Mouse (Mus musculus): ENCODE data around the gene Ap2a1. TPM values are rescaled to one million over a fixed set of nuclear protein-coding genes. Genes with fewer than 3 reads are reported as not detected.

The Ap2a1 gene
- polyA plus RNA-seq (2014; fragmentation: Nextera tagmentation; extraction: Ambion mirVana), result 67.3 and 72.1 TPM in 2 replicates

DNA sequence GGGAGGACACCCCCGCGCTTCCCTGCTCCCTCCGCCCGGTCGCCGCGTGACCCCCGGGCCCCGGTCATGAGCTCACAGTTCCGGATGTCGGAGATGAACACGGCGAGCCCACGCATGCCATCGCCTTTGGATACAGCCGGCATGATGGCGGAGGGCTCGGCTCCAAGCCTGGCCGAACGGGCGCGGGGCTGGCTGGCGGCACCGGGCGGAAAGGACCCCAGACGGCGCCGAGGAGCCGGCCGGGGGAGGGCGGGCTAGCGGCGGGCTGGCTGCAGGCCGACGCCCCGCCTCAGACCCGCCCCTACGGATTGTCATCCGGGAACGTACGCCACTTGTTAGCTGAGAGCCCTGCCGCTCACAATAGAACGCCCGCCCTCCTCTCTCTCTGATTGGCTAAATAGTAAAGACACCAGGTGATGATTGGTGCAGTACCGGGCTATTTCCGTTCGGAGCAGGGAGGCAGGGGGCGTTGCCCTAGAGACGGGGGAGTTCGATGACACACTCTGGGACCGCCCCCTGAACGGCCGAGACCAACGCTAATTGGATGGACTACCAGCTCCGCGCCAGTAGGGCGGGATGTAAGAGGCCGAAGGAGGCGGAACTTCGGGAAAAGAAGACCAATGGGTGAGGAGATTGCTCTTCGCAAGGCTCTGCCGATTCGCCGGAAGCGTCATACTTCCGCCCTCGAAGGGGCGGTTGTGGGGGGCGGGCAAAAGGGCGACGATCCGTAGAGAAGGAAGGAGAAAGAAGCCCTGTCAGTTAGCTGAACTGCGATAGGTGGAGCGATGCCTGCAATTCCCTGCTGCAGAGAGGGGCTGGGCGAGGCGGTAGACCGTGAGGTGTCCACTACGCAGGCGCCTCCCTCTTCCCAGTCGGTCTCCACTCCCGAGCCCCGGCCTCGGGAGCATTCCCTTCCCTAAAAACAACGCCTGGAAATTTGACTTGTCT, at the start of gene Ap2a1:
TSS of gene Ap2a1 (minus strand) at position 293 of the 948 bp plus-strand sequence.
- Histone ChIP-seq H3K4me2 (replicated peaks; ENCODE audit: low read depth, low read length) (peak within 1 kb of the TSS; percentile 64), H3K4me3 (ENCODE audit: low read depth, low read length) (peak within 1 kb of the TSS; percentile 96), H3K4me1 (ENCODE audit: control insufficient read depth, insufficient read depth, low read length) (peaks cover 15% of the 10 kb centered on the region), H3K9ac (replicated peaks; ENCODE audit: low read depth, low read length) (peak within 1 kb of the TSS; percentile 90), H3K27me3 (ENCODE audit: control insufficient read depth, insufficient read depth, low read length) (no peaks in the 10 kb centered on the region), H3K36me3 (ENCODE audit: control insufficient read depth, insufficient read depth, low read length) (no peaks in the 10 kb centered on the region; the same call in 1 of the 2 replicates), H3K27ac (ENCODE audit: low read length) (peak within 1 kb of the TSS; percentile 91), H3K9me3 (ENCODE audit: control insufficient read depth, low read depth, low read length) (no peaks in the 10 kb centered on the region)
- ATAC-seq (ENCODE audit: insufficient number of reproducible peaks, insufficient read depth, low FRiP score, low read depth), result peak; percentile 98
- WGBS, result under 1% methylated on average over 84 of the region's 84 CpGs

DNA sequence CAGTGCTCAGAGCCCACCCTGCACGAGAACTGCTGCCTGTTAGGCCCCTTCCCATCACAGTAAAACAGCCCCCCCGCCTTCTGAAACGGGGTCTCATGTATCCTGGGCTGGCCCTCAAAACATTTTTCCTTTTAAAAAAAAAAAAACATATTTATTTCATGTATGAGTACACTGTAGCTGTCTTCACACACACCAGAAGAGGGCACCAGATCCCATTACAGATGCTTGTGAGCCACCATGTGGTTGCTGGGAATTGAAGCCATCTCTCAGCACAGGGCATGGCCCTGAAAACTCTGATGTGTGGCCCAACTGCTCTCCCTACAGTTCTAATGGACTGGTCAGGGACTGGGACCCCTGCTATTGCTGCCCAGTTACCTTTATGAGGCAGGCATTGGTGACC, 49.0 kb upstream of the Ap2a1 start:
- Histone ChIP-seq H3K27me3 (ENCODE audit: control insufficient read depth, insufficient read depth, low read length) (no peaks in the 10 kb centered on the region), H3K4me1 (ENCODE audit: control insufficient read depth, insufficient read depth, low read length) (peaks cover 4% of the 10 kb centered on the region; the same call in 1 of the 2 replicates), H3K36me3 (ENCODE audit: control insufficient read depth, insufficient read depth, low read length) (peaks cover 68% of the 10 kb centered on the region), H3K27ac (ENCODE audit: low read length) (no peak overlapping the region), H3K4me3 (ENCODE audit: low read depth, low read length) (no peak overlapping the region), H3K9me3 (ENCODE audit: control insufficient read depth, low read depth, low read length) (no peaks in the 10 kb centered on the region), H3K9ac (replicated peaks; ENCODE audit: low read depth, low read length) (no peak overlapping the region), H3K4me2 (replicated peaks; ENCODE audit: low read depth, low read length) (no peak overlapping the region)
- ATAC-seq (ENCODE audit: insufficient number of reproducible peaks, insufficient read depth, low FRiP score, low read depth), result no peak
- 89% methylated on average over 3 of the region's 3 CpGs for WGBS

DNA sequence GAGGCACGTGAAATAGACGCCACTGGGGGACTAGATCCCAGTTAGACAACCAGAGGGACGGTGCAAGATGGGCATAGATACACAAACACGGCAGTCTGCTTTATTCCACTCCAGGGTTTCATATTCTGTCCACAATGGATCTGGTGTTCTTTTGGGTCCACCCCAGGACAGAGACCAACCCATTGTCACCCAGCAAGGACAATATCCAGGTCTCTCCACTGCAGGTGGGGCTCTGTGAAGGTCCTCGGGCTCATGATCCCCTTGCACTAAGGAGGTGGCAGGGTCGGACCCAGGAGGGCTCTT, 45.8 kb upstream of the Ap2a1 start:
- peaks cover 11% of the 10 kb centered on the region for H3K4me1 ChIP-seq (ENCODE audit: control insufficient read depth, insufficient read depth, low read length)
- no peak for ATAC-seq (ENCODE audit: insufficient number of reproducible peaks, insufficient read depth, low FRiP score, low read depth)
- no peaks in the 10 kb centered on the region for H3K9me3 ChIP-seq (ENCODE audit: control insufficient read depth, low read depth, low read length)
- H3K36me3 ChIP-seq (ENCODE audit: control insufficient read depth, insufficient read depth, low read length), result peaks cover 41% of the 10 kb centered on the region
- no peak overlapping the region for H3K9ac ChIP-seq (replicated peaks; ENCODE audit: low read depth, low read length)
- no peaks in the 10 kb centered on the region for H3K27me3 ChIP-seq (ENCODE audit: control insufficient read depth, insufficient read depth, low read length)
- H3K4me3 ChIP-seq (ENCODE audit: low read depth, low read length), result no peak overlapping the region
- H3K27ac ChIP-seq (ENCODE audit: low read length), result peak overlapping the region; percentile 82; the same call in 1 of the 2 replicates
- H3K4me2 ChIP-seq (replicated peaks; ENCODE audit: low read depth, low read length), result peak overlapping the region; percentile 64; the same call in 1 of the 2 replicates
- 22% methylated on average over 6 of the region's 6 CpGs for WGBS

DNA sequence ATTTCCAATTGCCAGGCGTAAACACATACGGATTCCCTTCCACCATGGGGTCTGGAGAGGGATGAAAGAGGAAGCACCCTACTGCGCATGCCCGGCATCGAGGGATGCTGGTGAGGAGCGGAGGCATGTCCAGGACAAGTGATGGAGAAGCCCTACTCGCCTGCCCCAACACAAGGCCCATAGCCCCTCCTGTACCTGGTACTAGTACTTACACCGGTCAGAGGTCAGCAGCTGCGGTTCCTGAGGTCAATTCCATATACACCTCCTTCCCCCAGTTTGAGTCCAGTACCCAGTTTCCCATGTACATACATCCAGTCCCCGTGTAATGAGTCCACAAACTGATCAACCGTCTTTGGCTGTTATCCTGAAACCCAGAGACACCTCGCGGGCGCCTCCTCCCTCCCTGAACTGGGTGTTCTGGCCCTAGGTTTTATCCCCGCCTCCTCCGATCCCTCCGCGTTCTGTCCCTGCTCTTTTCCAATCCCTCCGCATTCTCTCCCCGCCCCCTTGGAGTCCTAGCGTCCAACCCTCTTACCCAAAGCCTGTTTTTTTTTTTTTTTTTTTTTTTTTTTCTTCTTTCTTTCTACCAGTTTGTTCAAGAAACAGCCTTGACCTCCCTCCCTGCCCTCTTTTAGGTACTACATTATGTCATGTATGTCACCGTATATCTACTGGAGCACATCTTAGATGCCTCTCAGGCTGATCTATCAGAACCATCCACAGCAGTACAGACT, 45.3 kb upstream of the Ap2a1 start, which contains the start of gene Cpt1c:
TSS of gene Cpt1c (minus strand) at position 469 of the 734 bp plus-strand sequence.
- no peaks in the 10 kb centered on the region for H3K27me3 ChIP-seq (ENCODE audit: control insufficient read depth, insufficient read depth, low read length)
- H3K4me3 ChIP-seq (ENCODE audit: low read depth, low read length), result peak within 1 kb of the TSS; percentile 47
- peak; percentile 40; the same call in 1 of the 2 replicates for ATAC-seq (ENCODE audit: insufficient number of reproducible peaks, insufficient read depth, low FRiP score, low read depth)
- H3K4me2 ChIP-seq (replicated peaks; ENCODE audit: low read depth, low read length), result peak within 1 kb of the TSS; percentile 64
- peak within 1 kb of the TSS; percentile 36 for H3K9ac ChIP-seq (replicated peaks; ENCODE audit: low read depth, low read length)
- H3K9me3 ChIP-seq (ENCODE audit: control insufficient read depth, low read depth, low read length), result no peaks in the 10 kb centered on the region
- peaks cover 11% of the 10 kb centered on the region for H3K4me1 ChIP-seq (ENCODE audit: control insufficient read depth, insufficient read depth, low read length)
- H3K36me3 ChIP-seq (ENCODE audit: control insufficient read depth, insufficient read depth, low read length), result peaks cover 36% of the 10 kb centered on the region
- H3K27ac ChIP-seq (ENCODE audit: low read length), result peak within 1 kb of the TSS; percentile 82
- WGBS, result 3% methylated on average over 22 of the region's 22 CpGs

DNA sequence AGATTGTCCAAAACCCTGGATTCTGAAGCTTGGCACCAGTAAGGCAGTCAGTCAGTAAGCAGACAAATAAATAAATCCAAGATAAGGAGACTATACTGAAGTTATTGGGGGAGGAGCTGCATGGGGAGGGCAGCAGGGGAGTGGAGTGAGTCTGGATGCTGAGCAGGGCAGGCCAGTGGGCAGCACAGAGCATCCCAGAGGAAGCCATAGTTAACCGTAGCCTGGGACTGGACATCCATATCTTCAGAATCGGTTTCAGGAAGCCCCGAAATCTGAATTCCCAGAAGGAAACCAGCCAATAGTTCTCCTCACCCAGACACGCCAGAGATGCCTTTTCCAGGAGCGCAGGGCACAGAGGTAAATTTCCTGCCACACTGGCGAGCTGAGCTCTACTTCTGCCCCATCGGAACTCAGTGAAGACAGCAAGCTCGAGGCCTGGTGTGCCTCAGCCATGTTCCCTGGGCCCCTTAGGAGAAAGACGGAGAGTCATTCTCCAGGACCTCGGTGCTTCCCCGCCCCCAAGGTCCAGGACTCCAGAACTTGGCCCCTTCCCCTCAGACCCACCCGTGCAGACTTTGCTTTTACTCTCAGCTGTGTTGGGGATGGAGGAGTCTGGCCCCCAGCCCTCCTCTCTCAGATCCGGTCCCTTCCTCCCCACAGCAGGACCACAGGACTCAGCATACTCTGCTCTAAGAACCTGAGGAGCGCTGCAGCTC, 44.3 kb upstream of the Ap2a1 start:
- Histone ChIP-seq H3K27ac (ENCODE audit: low read length) (peak overlapping the region; percentile 69), H3K27me3 (ENCODE audit: control insufficient read depth, insufficient read depth, low read length) (no peaks in the 10 kb centered on the region), H3K9ac (replicated peaks; ENCODE audit: low read depth, low read length) (peak overlapping the region; percentile 36), H3K4me2 (replicated peaks; ENCODE audit: low read depth, low read length) (peak overlapping the region; percentile 64), H3K36me3 (ENCODE audit: control insufficient read depth, insufficient read depth, low read length) (peaks cover 26% of the 10 kb centered on the region), H3K4me3 (ENCODE audit: low read depth, low read length) (peak overlapping the region; percentile 47), H3K9me3 (ENCODE audit: control insufficient read depth, low read depth, low read length) (no peaks in the 10 kb centered on the region), H3K4me1 (ENCODE audit: control insufficient read depth, insufficient read depth, low read length) (peaks cover 11% of the 10 kb centered on the region)
- ATAC-seq (ENCODE audit: insufficient number of reproducible peaks, insufficient read depth, low FRiP score, low read depth), result no peak
- 37% methylated on average over 14 of the region's 14 CpGs for WGBS

DNA sequence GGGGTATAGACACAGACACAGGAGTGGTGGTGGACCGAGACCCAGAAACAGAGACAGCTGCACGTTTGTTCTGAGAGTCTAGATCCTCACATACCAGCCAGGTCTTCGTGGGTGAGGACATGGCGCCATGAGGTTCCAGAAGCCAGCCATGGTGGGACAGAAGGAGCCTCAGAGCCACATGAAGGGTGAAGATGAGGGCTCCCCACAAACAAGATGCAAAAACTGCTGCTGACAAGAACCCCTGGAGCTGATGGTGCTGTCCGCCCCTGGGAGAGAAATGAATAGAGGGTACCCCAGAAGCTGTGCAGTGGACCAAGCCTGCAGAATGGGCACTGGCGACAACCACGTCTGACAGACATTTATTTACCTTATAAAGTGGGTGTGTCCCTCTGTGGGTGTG, 41.8 kb upstream of the Ap2a1 start:
- peak overlapping the region; percentile 45 for H3K4me3 ChIP-seq (ENCODE audit: low read depth, low read length)
- peaks cover 7% of the 10 kb centered on the region for H3K36me3 ChIP-seq (ENCODE audit: control insufficient read depth, insufficient read depth, low read length)
- H3K27ac ChIP-seq (ENCODE audit: low read length), result no peak overlapping the region
- peaks cover 11% of the 10 kb centered on the region for H3K4me1 ChIP-seq (ENCODE audit: control insufficient read depth, insufficient read depth, low read length)
- no peak overlapping the region for H3K9ac ChIP-seq (replicated peaks; ENCODE audit: low read depth, low read length)
- ATAC-seq (ENCODE audit: insufficient number of reproducible peaks, insufficient read depth, low FRiP score, low read depth), result no peak
- 62% methylated on average over 7 of the region's 7 CpGs for WGBS
- no peaks in the 10 kb centered on the region for H3K9me3 ChIP-seq (ENCODE audit: control insufficient read depth, low read depth, low read length)
- peak overlapping the region; percentile 76 for H3K4me2 ChIP-seq (replicated peaks; ENCODE audit: low read depth, low read length)
- no peaks in the 10 kb centered on the region for H3K27me3 ChIP-seq (ENCODE audit: control insufficient read depth, insufficient read depth, low read length)

DNA sequence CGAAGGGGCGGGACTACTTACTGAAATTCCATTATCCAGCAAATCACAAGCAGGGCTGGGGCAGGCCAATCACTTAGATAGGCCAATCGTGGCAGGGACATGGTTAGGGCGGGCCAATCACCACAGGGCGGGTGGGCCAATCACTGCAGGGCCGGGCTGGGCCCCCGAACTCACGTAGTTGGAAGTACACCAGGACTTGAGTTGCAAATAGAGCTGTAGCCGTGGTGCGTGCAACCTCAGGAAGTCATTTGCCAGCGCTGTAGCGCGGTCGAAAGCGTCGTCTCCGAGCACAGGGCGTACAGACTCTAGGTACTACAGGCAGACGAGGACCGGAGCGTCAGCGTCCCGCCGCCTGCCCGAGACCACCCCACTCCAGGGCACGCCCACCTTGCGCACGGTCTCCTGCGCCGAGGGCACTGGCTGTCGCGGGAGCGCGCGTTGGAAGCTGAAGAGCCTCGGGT, 41.0 kb upstream of the Ap2a1 start:
- H3K9ac ChIP-seq (replicated peaks; ENCODE audit: low read depth, low read length), result peak overlapping the region; percentile 33; the same call in 1 of the 2 replicates
- H3K4me1 ChIP-seq (ENCODE audit: control insufficient read depth, insufficient read depth, low read length), result peaks cover 11% of the 10 kb centered on the region
- H3K27me3 ChIP-seq (ENCODE audit: control insufficient read depth, insufficient read depth, low read length), result no peaks in the 10 kb centered on the region
- peaks cover 7% of the 10 kb centered on the region for H3K36me3 ChIP-seq (ENCODE audit: control insufficient read depth, insufficient read depth, low read length)
- H3K4me2 ChIP-seq (replicated peaks; ENCODE audit: low read depth, low read length), result peak overlapping the region; percentile 76
- peak; percentile 94 for ATAC-seq (ENCODE audit: insufficient number of reproducible peaks, insufficient read depth, low FRiP score, low read depth)
- peak overlapping the region; percentile 77; the same call in 1 of the 2 replicates for H3K27ac ChIP-seq (ENCODE audit: low read length)
- H3K9me3 ChIP-seq (ENCODE audit: control insufficient read depth, low read depth, low read length), result no peaks in the 10 kb centered on the region
- peak overlapping the region; percentile 45 for H3K4me3 ChIP-seq (ENCODE audit: low read depth, low read length)
- under 1% methylated on average over 36 of the region's 36 CpGs for WGBS

DNA sequence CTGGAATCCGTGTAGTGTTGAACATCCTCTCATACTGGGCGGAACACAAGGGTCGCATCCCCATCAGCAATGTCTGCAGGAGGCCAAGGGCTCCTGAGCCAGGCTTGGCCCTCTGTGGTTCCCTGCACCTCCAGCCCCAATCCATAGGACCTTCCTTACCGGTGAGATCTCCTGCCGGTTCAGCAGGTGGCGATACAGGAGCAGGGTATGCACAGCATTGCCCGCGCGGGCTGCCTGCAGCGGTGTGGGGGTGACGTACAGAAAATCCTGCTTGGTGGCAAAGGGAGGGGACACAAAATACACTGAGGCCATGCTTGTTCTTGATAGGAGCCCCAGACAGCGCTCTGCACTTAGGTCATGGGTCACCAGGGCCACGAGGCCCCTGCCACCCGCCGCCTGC, 37.3 kb upstream of the Ap2a1 start:
- H3K36me3 ChIP-seq (ENCODE audit: control insufficient read depth, insufficient read depth, low read length), result peaks cover 8% of the 10 kb centered on the region
- H3K27me3 ChIP-seq (ENCODE audit: control insufficient read depth, insufficient read depth, low read length), result no peaks in the 10 kb centered on the region
- H3K4me1 ChIP-seq (ENCODE audit: control insufficient read depth, insufficient read depth, low read length), result peaks cover 6% of the 10 kb centered on the region
- H3K9ac ChIP-seq (replicated peaks; ENCODE audit: low read depth, low read length), result no peak overlapping the region
- 61% methylated on average over 15 of the region's 15 CpGs for WGBS
- ATAC-seq (ENCODE audit: insufficient number of reproducible peaks, insufficient read depth, low FRiP score, low read depth), result no peak
- H3K27ac ChIP-seq (ENCODE audit: low read length), result no peak overlapping the region
- no peak overlapping the region for H3K4me2 ChIP-seq (replicated peaks; ENCODE audit: low read depth, low read length)
- H3K9me3 ChIP-seq (ENCODE audit: control insufficient read depth, low read depth, low read length), result no peaks in the 10 kb centered on the region
- H3K4me3 ChIP-seq (ENCODE audit: low read depth, low read length), result no peak overlapping the region

Measured in stomach, embryonic 14.5 days (tissue).